Mouse (Mus musculus) layer of hippocampus, adult 11-12 months (tissue): Measurements from ENCODE around the gene Arid5a.

ENCODE experiments used
- DNase-seq: peaks from one replicate; pipeline ENCODE4 v3.0.0; 2022; ENCODE audit warnings: low spot score

Arid5a gene

DNA sequence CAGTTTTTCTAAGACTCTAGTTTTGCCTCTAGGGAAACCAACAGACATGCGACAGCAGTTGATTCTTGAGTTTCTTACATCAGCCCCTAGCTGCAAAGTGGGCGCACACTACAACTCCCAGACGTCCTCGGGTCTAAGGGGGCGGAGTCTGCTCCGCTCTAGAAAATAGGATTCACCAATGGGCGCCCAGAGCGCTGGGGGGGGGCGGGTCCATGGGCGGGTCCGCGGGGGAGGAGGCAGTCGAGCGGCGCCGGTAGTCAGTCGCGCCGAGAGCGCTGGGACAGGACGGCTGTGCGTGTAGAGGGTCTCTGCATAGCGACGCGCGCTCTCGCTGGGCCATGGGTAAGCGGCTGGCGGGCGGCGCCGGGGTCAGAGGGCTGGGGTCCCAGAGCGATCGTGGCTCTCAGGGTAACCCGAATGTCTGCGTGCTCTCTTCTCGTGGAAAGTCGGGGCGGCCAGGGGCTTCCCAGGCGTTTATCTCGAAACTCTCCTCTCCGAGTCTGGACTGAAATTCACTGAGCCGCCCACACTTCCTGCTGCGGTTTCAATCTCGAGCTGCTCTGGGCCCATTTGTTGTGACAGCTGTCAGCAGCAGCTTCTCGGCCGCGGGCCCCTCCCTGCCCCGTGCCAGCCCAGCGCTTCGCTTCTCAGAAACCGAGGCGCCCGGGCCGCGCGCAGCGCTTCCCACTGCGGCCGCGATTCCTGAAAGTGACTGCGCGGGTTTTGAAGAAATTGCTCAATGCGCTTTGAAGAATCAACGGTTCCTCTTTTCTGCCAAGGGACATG is at the start of gene Arid5a:
Arid5a (plus strand) TSS at position 239 of the 786 bp plus-strand sequence.
- peak; percentile 89 for DNase-seq

DNA sequence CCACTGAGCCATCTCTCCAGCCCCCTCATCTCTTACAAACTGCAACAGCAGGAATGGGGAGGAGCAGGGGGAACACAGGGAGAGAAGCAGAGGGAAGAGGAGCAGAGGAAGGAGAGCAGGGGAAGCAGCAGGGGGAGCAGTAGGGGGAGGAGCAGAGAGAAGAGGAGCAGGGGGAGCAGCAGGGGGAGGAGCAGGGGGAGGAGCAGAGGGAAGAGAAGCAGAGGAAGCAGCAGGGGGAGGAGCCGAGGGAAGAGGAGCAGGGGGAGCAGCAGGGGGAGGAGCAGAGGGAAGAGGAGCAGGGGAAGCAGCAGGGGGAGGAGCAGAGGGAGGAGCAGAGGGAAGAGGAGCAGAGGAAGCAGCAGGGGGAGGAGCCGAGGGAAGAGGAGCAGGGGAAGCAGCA is 48.9 kb upstream of the Arid5a start:
- DNase-seq: no peak

DNA sequence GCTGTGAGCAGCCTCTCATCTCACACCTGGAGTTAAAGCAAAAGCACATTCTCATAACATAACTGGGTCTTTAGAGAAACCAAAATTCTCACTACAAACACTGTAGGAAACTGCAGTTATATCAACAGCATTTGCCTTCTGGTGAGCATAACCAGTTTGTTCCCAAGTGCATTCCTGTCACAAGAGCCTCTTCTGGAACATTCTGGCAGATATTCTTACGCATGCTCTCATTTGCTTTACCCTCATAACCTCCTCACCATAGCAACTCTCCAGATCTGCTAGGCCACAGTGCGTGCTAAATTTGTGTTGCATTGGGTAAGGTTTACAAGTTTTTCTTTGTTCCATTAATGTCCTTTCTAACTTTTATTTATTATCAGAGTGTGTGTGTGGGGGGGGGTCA is 48.3 kb upstream of the Arid5a start:
- no peak for DNase-seq

DNA sequence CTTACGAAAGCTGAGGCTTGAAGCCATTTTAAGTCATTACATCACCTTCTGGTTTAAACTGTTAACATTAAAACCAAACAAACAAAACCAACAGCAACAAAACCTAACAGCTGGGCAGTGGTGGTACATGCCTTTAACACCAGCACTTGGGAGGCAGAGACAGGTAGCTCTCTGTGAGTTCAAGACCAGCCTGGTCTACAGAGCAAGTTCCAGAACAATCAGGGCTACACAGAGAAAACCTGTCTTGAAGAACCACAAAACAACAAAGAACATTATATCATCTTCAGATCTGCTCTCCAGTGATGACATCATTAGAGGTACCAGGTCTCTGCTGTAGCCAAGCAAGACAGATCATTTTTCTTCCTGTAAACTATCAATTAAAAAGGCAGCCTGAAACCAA is 47.1 kb upstream of the Arid5a start:
- no peak for DNase-seq

DNA sequence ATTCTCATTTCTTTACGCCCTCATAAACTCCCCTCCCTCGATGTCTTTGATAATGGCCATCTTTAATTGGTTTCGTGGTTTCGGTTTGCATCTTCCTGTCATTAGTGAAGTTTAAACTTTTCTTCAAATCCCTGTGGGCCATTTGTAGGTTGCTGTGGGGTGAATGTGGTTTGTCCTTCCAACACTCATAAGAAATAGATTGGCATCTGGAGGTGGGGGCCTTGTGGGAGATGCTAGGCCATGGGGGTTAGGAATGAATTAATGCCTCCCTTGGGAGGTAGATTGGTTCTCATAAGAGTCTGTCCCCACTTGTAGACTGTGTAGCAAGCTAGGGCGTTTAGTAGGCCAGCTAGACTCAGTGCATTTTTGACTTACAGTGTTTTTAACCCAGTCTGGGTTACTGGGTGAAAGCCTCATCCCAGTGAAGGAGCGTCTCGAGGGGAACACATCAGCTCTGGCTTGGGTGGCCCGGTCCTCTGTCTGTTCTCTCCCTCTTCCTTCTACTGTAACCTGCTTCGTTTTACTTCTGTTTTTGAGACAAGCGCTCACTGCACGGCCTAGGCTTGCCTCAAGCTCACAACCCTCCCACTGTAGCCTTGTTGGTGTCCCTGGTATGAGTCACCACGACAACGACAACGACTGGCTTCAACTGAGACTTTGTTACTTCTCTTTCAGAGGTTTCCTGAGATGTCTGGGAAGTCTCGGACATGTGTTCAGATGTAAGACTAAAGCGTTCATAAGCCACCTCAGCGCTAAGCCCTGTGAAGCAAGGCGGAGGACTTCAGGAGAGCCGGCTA is 45.6 kb upstream of the Arid5a start:
- DNase-seq: peak; percentile 44

GRCm38 (mm10) chr1:36263833-36264488 is 43.6 kb upstream of the Arid5a start:
- DNase-seq: peak; percentile 58

GRCm38 (mm10) chr1:36266293-36266692 is 41.2 kb upstream of the Arid5a start:
- no peak for DNase-seq

DNA sequence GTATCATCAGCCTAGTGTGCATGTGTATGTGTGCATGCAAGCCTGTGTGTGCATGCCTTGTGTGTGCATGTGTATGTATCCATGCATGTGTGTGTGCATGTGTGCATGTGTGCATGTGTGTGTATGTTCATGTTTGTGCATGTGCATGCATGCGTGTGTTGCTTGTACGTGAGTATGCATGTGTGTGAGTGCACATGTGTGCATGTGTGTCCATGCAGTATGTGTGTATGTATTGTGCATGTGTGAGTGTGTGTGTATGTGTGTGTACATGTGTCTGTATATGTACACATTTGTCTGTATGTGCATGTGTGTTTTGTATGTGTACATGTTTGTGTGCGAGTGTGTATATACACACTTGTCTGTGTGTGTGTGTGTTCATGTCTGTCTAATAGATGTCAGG is 39.9 kb upstream of the Arid5a start:
- DNase-seq: no peak

DNA sequence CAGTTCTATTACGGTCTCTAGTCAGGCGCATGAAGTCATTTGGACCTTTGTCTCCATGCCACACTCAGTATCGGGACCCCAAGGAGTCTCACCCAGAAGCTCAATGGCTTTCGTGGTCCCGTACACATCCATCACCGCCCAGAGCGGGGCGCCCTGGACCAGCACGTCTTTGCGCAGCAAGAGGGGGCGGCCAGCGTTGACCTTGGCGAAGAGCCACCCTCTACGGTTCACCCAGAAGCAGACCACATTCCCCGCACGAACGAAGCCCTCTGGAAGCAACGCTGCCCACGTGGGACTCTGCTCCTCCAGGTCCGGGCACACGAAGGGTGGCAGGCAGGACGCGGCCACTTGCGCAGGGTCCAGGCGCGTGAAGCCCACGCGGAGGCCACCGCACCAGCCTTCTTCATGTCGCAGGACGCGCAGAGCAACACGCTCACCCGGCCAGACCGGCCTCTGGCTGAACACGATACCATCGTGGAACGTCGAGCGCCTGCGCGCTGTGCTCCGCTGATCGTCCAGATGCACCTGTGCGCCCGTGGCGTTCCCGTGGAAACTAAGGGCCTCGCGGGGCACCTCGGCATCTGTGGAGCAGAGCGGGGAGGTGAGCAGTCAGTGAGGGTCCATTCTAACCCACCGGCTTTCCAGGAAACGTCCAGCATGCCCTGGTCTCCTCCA is 38.3 kb upstream of the Arid5a start:
- no peak for DNase-seq

GRCm38 (mm10) chr1:36270666-36271065 is 36.9 kb upstream of the Arid5a start:
- DNase-seq: no peak

GRCm38 (mm10) chr1:36271516-36272230 is 35.9 kb upstream of the Arid5a start:
- DNase-seq: no peak

DNA sequence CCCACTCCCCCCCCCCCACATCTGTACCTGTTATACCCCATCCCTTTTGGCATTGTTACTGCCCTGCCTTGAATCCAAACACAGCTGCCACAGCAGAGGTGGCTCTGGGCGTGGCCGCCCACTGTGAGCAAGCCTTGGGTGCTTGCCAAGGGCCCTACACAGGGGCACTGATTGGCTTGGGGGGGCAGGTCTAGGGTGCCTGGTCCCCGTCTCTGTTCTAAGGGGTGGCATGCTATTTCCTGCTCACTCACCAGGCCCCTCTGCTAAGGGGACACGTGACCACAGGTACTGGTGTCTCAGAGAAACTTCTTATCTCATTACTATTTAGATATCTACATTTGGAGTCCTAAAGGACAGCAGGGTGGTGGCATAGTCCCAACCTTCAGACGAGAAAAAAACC is 35.0 kb upstream of the Arid5a start:
- no peak for DNase-seq

GRCm38 (mm10) chr1:36273288-36273687 is 34.2 kb upstream of the Arid5a start:
- no peak for DNase-seq

- no peak for DNase-seq
These were observed 33.1 kb upstream of the Arid5a start, which contains the start of gene Neurl3 for GRCm38 (mm10) chr1:36274455-36274854. Gene Neurl3, minus strand, starts transcription at chr1:36274679.

GRCm38 (mm10) chr1:36275635-36276389 is 31.7 kb upstream of the Arid5a start:
- DNase-seq: no peak

DNA sequence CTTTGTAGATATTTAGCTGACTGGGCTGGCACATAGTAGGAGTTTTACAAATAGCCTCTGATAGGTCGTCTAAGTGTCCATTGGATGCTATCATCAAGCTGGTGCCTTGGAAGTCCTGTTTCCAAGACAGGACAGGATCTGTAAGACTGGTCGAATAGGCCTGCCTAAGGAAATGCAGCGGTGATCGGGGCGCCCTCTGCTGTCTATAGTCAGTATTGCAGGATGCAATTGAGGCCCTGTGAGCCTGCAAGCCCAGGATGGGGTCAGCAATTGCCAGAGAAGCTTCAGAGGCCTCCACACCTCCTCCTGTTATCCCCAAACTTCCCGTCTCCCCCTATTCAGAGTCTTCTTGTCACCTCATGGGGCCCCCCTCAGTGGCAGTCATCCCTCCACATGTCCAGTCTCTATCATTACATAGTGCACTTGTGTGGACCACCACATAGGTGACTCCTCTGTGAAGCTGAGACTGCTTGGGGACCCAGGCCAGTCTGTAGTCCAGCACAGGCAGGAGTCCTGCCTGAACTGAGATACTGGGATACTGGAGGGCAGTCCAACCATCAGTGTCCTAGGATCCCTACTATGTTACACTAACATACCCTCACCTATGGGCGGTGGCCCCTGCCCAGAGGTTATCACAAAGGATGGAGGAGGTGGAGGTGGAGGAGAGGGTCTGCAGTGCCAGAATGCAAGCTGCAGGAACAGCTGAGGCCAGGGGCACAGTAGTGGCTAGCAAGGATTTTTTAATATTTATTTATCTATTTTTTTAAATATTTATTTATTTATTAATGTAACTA is 30.1 kb upstream of the Arid5a start:
- peak; percentile 82 for DNase-seq

DNA sequence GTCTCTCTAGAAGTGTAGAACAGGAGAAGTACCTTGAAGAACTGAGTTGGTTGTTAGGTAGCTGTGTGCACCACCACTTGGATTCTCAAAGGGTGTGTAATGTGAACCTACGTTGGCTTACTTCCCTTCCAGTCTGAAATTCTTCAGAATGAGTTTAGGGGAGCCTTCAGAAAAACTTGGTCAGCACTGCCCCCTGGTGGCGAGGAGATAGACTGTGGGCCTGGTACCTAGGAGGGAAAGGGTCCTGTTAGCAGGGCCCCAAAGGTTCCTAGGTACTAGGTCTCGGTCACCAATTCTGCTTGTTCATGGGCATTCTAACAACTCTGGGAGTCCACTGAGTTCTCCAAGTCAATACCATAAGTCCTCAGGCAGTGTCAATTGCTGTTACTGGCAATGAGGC is 28.3 kb upstream of the Arid5a start:
- peak; percentile 75 for DNase-seq

DNA sequence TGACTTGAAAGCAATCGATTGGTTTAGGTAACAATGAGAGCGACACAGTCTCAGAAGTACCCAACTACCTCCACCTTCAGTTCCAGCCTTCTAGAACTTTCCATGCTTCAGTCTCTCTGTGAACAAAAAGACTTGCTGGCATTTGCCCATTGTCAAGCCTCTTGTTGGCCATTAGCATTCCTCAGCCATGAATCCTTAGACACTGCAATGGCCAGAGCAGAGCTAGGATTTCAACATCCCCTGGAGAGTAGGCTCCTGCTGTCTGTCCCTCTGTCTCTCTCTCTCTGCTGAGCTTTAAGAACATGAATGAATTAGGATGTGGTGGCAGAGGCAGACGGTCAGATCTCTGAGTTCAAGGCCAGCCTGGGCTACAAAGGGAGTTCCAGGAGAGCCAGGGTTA is 26.6 kb upstream of the Arid5a start:
- no peak for DNase-seq

- no peak for DNase-seq
These were observed 25.7 kb upstream of the Arid5a start for GRCm38 (mm10) chr1:36281849-36282248.

GRCm38 (mm10) chr1:36293470-36293869 is 14.1 kb upstream of the Arid5a start:
- no peak for DNase-seq
